Mouse (Mus musculus): ENCODE data around the gene Kif1bp.
A peak's percentile ranks its signal among the peaks of the same experiment; 100 is the strongest.

DNA sequence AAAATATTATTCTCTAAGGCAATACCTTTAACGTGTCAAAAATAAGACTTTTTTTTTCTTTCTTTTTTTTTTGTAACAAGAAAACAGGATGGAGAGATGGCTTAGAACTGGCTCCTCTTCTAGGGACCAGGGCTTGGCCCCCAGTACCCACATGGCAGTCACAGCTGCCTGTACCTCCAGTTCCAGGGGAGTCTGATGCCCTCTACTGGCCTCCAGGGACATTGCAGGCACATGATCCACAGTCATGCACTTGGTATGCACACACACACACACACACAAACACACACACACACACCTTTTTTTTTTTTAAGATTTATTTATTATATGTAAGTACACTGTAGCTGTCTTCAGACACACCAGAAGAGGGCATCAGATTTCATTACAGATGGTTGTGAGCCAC, 20.5 kb downstream of the Kif1bp start:
- no peak for TF ChIP-seq EP300 (IDR thresholded peaks at IDR 0.05; ENCODE audit: low read depth)
- peak; percentile 17; the same call in 1 of the 2 replicates for TF ChIP-seq CTCF (IDR thresholded peaks at IDR 0.05; ENCODE audit: low read depth)

Data from heart, postnatal 0 days (tissue).